Mouse (Mus musculus): ENCODE data around the gene Gm42742. TPM values are rescaled to one million over a fixed set of nuclear protein-coding genes. Genes with fewer than 3 reads are reported as not detected.
A peak's percentile ranks its signal among the peaks of the same experiment; 100 is the strongest.

The Gm42742 gene
- polyA plus RNA-seq, 1 experiment from 2014 or later: 27.5 TPM

DNA sequence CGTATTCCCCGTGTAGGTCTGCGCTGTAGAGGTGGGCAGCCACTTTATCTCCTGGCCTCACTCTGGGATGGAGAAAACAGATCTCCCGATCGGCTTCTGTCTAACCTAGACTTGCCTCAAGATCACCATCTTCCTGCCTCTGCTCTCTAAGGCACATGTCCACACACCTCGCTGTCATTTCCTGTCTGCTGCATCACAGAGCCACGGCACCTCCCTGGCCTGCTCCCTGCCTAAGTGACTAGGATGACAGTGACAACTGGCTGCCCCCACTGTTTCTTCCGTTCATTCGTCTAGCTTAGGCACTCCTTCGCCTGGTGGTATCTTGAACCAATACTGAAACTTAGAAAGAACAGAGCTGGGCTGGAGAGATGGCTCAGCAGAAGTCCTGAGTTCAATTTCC lies 21.3 kb downstream of the Gm42742 start:
- no peaks in the 10 kb centered on the region for H3K9me3 ChIP-seq (ENCODE audit: control insufficient read depth, low read length)
- DNase-seq (ENCODE audit: low spot score) (no peak), ATAC-seq (ENCODE audit: low FRiP score, low TSS enrichment) (no peak)
- no peaks in the 10 kb centered on the region for H3K36me3 ChIP-seq (ENCODE audit: control insufficient read depth, insufficient read depth, low read length)
- no peak overlapping the region for H3K4me2 ChIP-seq (replicated peaks; ENCODE audit: low read depth)
- no peak overlapping the region for H3K9ac ChIP-seq (ENCODE audit: low read length)
- H3K27me3 ChIP-seq (ENCODE audit: control insufficient read depth, insufficient read depth, low read length): no peaks in the 10 kb centered on the region
- no peaks in the 10 kb centered on the region for H3K4me1 ChIP-seq (replicated peaks; ENCODE audit: control insufficient read depth, insufficient read depth)
- TF ChIP-seq CTCF (IDR thresholded peaks at IDR 0.05; ENCODE audit: low read depth): no peak
- TF ChIP-seq EP300 (optimal IDR thresholded peaks at IDR 0.05): no peak
- WGBS: 77% methylated on average over 10 of the region's 10 CpGs
- no peak overlapping the region for H3K4me3 ChIP-seq (ENCODE audit: low read depth, low read length)
- H3K27ac ChIP-seq (replicated peaks): no peak overlapping the region

DNA sequence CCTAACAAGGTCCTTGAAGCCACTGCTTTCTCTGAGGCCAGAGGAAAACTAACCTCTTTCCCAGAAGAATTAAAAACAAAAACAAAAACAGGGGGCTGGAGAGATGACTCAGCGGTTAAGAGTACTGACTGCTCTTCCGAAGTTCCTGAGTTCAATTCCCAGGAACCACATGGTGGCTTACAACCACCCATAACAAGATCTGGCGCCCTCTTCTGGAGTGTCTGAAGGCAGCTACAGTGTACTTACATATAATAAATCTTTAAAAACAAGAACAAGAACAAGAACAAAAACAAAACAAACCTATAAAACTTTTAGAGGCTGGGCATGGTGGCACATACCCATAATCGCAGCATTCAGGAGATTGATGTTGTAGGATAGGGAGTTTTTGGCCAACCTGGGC lies 24.4 kb downstream of the Gm42742 start:
- WGBS: 83% methylated on average over 4 of the region's 4 CpGs
- no peaks in the 10 kb centered on the region for H3K36me3 ChIP-seq (ENCODE audit: control insufficient read depth, insufficient read depth, low read length)

DNA sequence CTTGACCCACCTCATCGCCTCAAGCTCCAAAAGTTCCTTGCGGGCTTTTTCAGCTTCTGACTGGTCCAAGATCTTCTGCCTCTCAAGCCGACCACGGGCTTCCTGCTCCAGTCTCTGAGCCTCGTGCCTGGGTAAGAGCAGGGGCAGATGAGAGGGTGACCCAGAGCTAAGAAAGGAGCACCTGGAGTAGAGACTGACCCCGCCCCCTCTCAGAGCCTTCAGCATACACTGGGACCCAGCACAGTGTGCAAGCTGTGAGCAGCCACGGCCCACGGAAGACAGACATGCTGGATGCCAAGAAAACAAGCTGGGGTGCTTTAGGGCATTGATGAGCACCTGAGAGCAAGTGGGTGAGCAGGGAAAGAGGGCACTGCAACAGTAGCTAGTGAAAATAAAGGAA lies 32.1 kb downstream of the Gm42742 start:
- H3K4me2 ChIP-seq (replicated peaks; ENCODE audit: low read depth): no peak overlapping the region
- H3K36me3 ChIP-seq (ENCODE audit: control insufficient read depth, insufficient read depth, low read length): no peaks in the 10 kb centered on the region; the same call in 1 of the 2 replicates
- TF ChIP-seq EP300 (optimal IDR thresholded peaks at IDR 0.05) (no peak), CTCF (IDR thresholded peaks at IDR 0.05; ENCODE audit: low read depth) (no peak)
- H3K4me1 ChIP-seq (replicated peaks; ENCODE audit: control insufficient read depth, insufficient read depth): no peaks in the 10 kb centered on the region
- H3K9ac ChIP-seq (ENCODE audit: low read length): no peak overlapping the region
- H3K9me3 ChIP-seq (ENCODE audit: control insufficient read depth, low read length): no peaks in the 10 kb centered on the region
- no peak overlapping the region for H3K4me3 ChIP-seq (ENCODE audit: low read depth, low read length)
- no peak overlapping the region for H3K27ac ChIP-seq (replicated peaks)
- no peak for ATAC-seq (ENCODE audit: low FRiP score, low TSS enrichment)
- DNase-seq (ENCODE audit: low spot score): no peak
- WGBS: 70% methylated on average over 8 of the region's 8 CpGs
- no peaks in the 10 kb centered on the region for H3K27me3 ChIP-seq (ENCODE audit: control insufficient read depth, insufficient read depth, low read length)

More for the DNA sequence above, 24.4 kb downstream of the Gm42742 start:
- Histone ChIP-seq H3K27ac (replicated peaks) (no peak overlapping the region), H3K4me3 (ENCODE audit: low read depth, low read length) (no peak overlapping the region), H3K4me2 (replicated peaks; ENCODE audit: low read depth) (no peak overlapping the region), H3K4me1 (replicated peaks; ENCODE audit: control insufficient read depth, insufficient read depth) (no peaks in the 10 kb centered on the region), H3K27me3 (ENCODE audit: control insufficient read depth, insufficient read depth, low read length) (no peaks in the 10 kb centered on the region), H3K9ac (ENCODE audit: low read length) (no peak overlapping the region), H3K9me3 (ENCODE audit: control insufficient read depth, low read length) (no peaks in the 10 kb centered on the region)
- TF ChIP-seq EP300 (optimal IDR thresholded peaks at IDR 0.05) (no peak), CTCF (IDR thresholded peaks at IDR 0.05; ENCODE audit: low read depth) (peak; percentile 48)
- ATAC-seq (ENCODE audit: low FRiP score, low TSS enrichment) (no peak), DNase-seq (ENCODE audit: low spot score) (no peak)

DNA sequence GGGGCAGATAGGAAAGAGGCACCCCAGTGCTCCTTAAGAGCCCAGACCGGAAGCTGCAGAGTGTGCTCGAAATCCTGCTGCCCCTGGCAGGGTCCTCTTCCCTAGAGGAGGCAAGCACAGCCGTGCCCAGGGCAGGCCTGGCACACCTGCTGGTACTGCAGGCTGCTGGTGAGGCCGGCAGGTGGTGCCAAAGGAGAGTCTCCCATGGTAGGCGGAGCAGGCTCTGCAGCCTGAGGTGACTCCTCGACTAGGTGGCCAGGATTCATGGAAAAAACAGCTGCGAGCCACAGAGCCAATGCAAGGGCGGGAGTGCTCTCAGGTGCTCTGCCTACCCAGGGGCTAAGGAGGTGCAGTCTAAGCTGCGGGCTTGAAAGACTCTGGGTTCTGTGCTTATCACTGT lies 34.6 kb downstream of the Gm42742 start:
- Histone ChIP-seq H3K27ac (replicated peaks) (no peak overlapping the region), H3K27me3 (ENCODE audit: control insufficient read depth, insufficient read depth, low read length) (no peaks in the 10 kb centered on the region), H3K4me2 (replicated peaks; ENCODE audit: low read depth) (no peak overlapping the region), H3K4me3 (ENCODE audit: low read depth, low read length) (no peak overlapping the region), H3K9ac (ENCODE audit: low read length) (no peak overlapping the region), H3K9me3 (ENCODE audit: control insufficient read depth, low read length) (no peaks in the 10 kb centered on the region), H3K36me3 (ENCODE audit: control insufficient read depth, insufficient read depth, low read length) (peaks cover 1% of the 10 kb centered on the region; the same call in 1 of the 2 replicates), H3K4me1 (replicated peaks; ENCODE audit: control insufficient read depth, insufficient read depth) (no peaks in the 10 kb centered on the region)
- TF ChIP-seq CTCF (IDR thresholded peaks at IDR 0.05; ENCODE audit: low read depth): peak; percentile 80
- TF ChIP-seq EP300 (optimal IDR thresholded peaks at IDR 0.05): no peak
- peak; percentile 81 for DNase-seq (ENCODE audit: low spot score)
- ATAC-seq (ENCODE audit: low FRiP score, low TSS enrichment): peak; percentile 84
- WGBS: 37% methylated on average over 9 of the region's 9 CpGs

DNA sequence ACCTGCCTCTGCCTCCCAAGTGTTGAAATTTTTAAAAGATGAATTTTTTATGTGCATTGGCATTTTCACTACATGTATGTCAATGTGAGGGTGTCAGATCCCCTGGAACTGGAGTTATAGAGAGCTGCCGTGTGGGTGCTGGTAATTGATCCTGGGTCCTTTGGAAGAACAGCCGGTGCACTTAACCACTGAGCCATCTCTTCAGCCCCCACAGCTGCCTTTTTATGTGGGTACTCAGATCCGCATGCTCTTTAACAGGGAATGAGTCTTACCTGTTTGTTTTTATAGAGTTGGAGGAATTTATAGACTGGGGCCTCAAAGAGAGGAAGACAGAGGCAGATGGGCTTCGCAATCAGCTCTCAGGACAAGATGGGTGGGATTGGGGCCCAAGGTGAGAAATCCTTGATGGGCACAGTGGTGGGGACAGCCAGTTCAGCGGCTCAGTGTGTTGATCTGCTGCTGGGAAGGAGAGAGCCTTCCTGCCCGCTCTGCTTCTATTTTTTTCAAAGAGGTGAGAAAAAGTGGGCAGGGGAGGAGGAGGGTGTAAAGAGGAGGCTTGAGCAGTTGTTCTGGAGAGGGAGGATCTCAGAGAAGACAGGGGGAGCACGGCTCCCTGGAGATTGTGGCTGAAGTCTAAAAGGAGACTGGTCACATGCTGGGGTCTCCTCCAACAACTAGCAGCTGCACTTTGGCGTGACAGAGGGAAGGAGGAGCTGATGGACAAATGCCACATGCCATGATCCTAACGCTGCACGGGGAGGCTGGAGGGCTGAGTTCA lies 36.0 kb downstream of the Gm42742 start:
- TF ChIP-seq EP300 (optimal IDR thresholded peaks at IDR 0.05) (no peak), CTCF (IDR thresholded peaks at IDR 0.05; ENCODE audit: low read depth) (no peak)
- DNase-seq (ENCODE audit: low spot score): no peak
- H3K9ac ChIP-seq (ENCODE audit: low read length): no peak overlapping the region
- no peak overlapping the region for H3K27ac ChIP-seq (replicated peaks)
- H3K9me3 ChIP-seq (ENCODE audit: control insufficient read depth, low read length): no peaks in the 10 kb centered on the region
- no peak for ATAC-seq (ENCODE audit: low FRiP score, low TSS enrichment)
- no peaks in the 10 kb centered on the region for H3K4me1 ChIP-seq (replicated peaks; ENCODE audit: control insufficient read depth, insufficient read depth)
- 0 out of 2 replicates have a peak, but pooled peaks cover 6% of the 10 kb centered on the region for H3K36me3 ChIP-seq (ENCODE audit: control insufficient read depth, insufficient read depth, low read length)
- no peak overlapping the region for H3K4me2 ChIP-seq (replicated peaks; ENCODE audit: low read depth)
- WGBS: 47% methylated on average over 10 of the region's 10 CpGs
- no peaks in the 10 kb centered on the region for H3K27me3 ChIP-seq (ENCODE audit: control insufficient read depth, insufficient read depth, low read length)
- H3K4me3 ChIP-seq (ENCODE audit: low read depth, low read length): no peak overlapping the region

DNA sequence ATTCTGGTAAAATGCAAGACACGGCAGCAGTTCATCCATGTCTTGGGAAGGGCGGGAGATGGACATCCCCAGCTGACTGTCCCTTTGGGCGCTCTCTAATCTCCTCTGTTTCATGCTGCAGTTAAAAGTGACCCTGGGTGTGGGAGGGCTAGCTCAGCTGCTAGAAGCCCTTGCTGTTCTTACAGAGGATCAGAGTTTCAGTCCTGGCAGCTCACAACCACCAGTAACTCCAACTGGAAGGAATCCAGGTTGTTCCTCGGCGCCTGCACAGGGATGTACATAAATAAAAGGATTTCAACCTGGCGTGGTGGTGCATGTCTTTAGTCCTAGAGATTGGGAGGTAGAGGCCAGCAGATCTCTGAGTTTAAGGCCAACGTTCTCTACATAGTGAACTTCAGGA lies 37.8 kb downstream of the Gm42742 start:
- H3K36me3 ChIP-seq (ENCODE audit: control insufficient read depth, insufficient read depth, low read length): peaks cover 12% of the 10 kb centered on the region; the same call in 1 of the 2 replicates
- H3K27ac ChIP-seq (replicated peaks): no peak overlapping the region
- H3K9ac ChIP-seq (ENCODE audit: low read length): no peak overlapping the region
- no peak for DNase-seq (ENCODE audit: low spot score)
- no peak for TF ChIP-seq EP300 (optimal IDR thresholded peaks at IDR 0.05)
- no peak for TF ChIP-seq CTCF (IDR thresholded peaks at IDR 0.05; ENCODE audit: low read depth)
- WGBS: 58% methylated on average over 7 of the region's 7 CpGs
- H3K27me3 ChIP-seq (ENCODE audit: control insufficient read depth, insufficient read depth, low read length): no peaks in the 10 kb centered on the region
- ATAC-seq (ENCODE audit: low FRiP score, low TSS enrichment): no peak
- H3K4me1 ChIP-seq (replicated peaks; ENCODE audit: control insufficient read depth, insufficient read depth): no peaks in the 10 kb centered on the region
- H3K4me2 ChIP-seq (replicated peaks; ENCODE audit: low read depth): no peak overlapping the region
- no peak overlapping the region for H3K4me3 ChIP-seq (ENCODE audit: low read depth, low read length)
- H3K9me3 ChIP-seq (ENCODE audit: control insufficient read depth, low read length): no peaks in the 10 kb centered on the region
